Mouse (Mus musculus) liver, adult 2 months (tissue): ENCODE results near the gene Fam43a.

Experiments used
- CTCF ChIP-seq: fragments of 200-500 bp; IDR thresholded peaks from 2 replicates; pipeline ENCODE4 v1.5.1; 2011; ENCODE audit warnings: low read depth, low read length, control low read depth
- POLR2A ChIP-seq: fragments of 200-500 bp; IDR thresholded peaks from 2 replicates; pipeline ENCODE4 v1.6.1; 2011; ENCODE audit warnings: low read length, control low read depth; ENCODE audit not compliant: insufficient read depth; ENCODE audit errors: extremely low read depth

DNA sequence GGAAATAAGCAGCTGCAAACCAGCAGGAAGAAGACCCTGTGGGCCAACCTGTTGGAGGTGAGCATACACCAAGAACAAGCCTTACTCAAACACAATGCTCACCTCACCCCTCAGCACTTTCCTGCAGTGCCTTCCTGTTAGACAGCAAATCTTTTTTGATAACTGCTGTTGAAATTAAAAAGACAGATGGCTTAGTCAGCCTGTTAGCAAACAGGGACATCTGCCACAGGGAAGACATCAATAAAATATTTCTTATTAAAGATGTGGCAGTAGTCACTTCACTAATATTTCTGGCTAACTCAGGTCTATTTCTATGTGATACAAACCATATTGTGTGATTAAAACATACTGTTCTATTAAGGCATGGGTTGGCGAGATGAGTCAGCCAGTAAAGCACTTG, 23.1 kb upstream of the Fam43a start:
- no peak for TF ChIP-seq CTCF
- TF ChIP-seq POLR2A: no peak
